Mouse (Mus musculus) frontal cortex, postnatal 25 days (tissue): ENCODE data around the gene Slc5a10.

Experiments used
- DNase-seq, 2 experiments: peaks; one replicate each; pipeline ENCODE4 v3.0.0; 2022; ENCODE audit warnings: low spot score in 2 of 2

The Slc5a10 gene

GRCm38 (mm10) chr11:61720636-61721035 lies at the start of gene Slc5a10:
Gene Slc5a10 (minus strand): TSS chr11:61720826.
- no peak for DNase-seq

- peak; percentile 89 to 97 for DNase-seq
Observed at GRCm38 (mm10) chr11:61761584-61762407, 41.2 kb upstream of the Slc5a10 start, which contains the start of gene Prpsap2. Gene Prpsap2 (minus strand): TSS chr11:61762088.

- DNase-seq: no peak
Observed at GRCm38 (mm10) chr11:61760518-61760917, 39.9 kb upstream of the Slc5a10 start.

- no peak for DNase-seq
Observed at GRCm38 (mm10) chr11:61757151-61757550, 36.5 kb upstream of the Slc5a10 start.

- DNase-seq: no peak
Observed at GRCm38 (mm10) chr11:61751612-61752011, 31.0 kb upstream of the Slc5a10 start.

GRCm38 (mm10) chr11:61747161-61747560 lies 26.5 kb upstream of the Slc5a10 start:
- DNase-seq: no peak

- DNase-seq: no peak
Observed at GRCm38 (mm10) chr11:61745781-61746180, 25.2 kb upstream of the Slc5a10 start.

- DNase-seq: no peak
Observed at GRCm38 (mm10) chr11:61744460-61744859, 23.8 kb upstream of the Slc5a10 start.

GRCm38 (mm10) chr11:61743768-61744167 lies 23.1 kb upstream of the Slc5a10 start:
- no peak for DNase-seq

GRCm38 (mm10) chr11:61740500-61740899 lies 19.9 kb upstream of the Slc5a10 start:
- DNase-seq: no peak

GRCm38 (mm10) chr11:61737290-61737689 lies 16.7 kb upstream of the Slc5a10 start:
- no peak for DNase-seq

- no peak for DNase-seq
Observed at GRCm38 (mm10) chr11:61732672-61733071, 12.0 kb upstream of the Slc5a10 start.

- DNase-seq: no peak
Observed at GRCm38 (mm10) chr11:61728037-61728436, 7.4 kb upstream of the Slc5a10 start.

GRCm38 (mm10) chr11:61722077-61722476 lies 1.5 kb upstream of the Slc5a10 start:
- no peak for DNase-seq

- DNase-seq: no peak
Observed at GRCm38 (mm10) chr11:61719826-61720225, 800 bp downstream of the Slc5a10 start.

GRCm38 (mm10) chr11:61719387-61719786 lies 1.2 kb downstream of the Slc5a10 start:
- no peak for DNase-seq

GRCm38 (mm10) chr11:61717990-61718389 lies 2.6 kb downstream of the Slc5a10 start:
- no peak for DNase-seq

GRCm38 (mm10) chr11:61715130-61715529 lies 5.5 kb downstream of the Slc5a10 start:
- no peak for DNase-seq

GRCm38 (mm10) chr11:61714346-61715117 lies 6.1 kb downstream of the Slc5a10 start:
- DNase-seq: peak; percentile 19 to 61

- DNase-seq: no peak
Observed at GRCm38 (mm10) chr11:61713157-61713855, 7.3 kb downstream of the Slc5a10 start.

- no peak for DNase-seq
Observed at GRCm38 (mm10) chr11:61708928-61709327, 11.7 kb downstream of the Slc5a10 start.

GRCm38 (mm10) chr11:61706232-61706631 lies 14.4 kb downstream of the Slc5a10 start:
- DNase-seq: no peak
